Mouse (Mus musculus): Measurements from ENCODE around the gene Jdp2.

GRCm38 (mm10) chr12:85619898-85620443 lies 21.1 kb downstream of the Jdp2 start:
- TF ChIP-seq CTCF (IDR thresholded peaks at IDR 0.05; ENCODE audit: low read depth, low read length): no peak
- no peak for TF ChIP-seq POLR2A (IDR thresholded peaks at IDR 0.05; ENCODE audit: extremely low read depth, insufficient read depth, low read length)

Data from liver, adult 2 months (tissue).